Mouse (Mus musculus): Measurements from ENCODE around the gene Nusap1. TPM values are rescaled to one million over a fixed set of nuclear protein-coding genes. Genes with fewer than 3 reads are reported as not detected.
"Not testable (repeated sequence)": the region's sequence is repeated elsewhere in the genome, so short reads cannot be mapped to it uniquely, and the experiment has no call there.

Nusap1 gene
- total RNA-seq, 1 experiment from 2014 or later, result 14.2 TPM

GRCm38 (mm10) chr2:119641214-119641912, 23.3 kb downstream of the Nusap1 start:
- no peak for DNase-seq

GRCm38 (mm10) chr2:119644254-119644653, 26.2 kb downstream of the Nusap1 start:
- no peak for DNase-seq

- DNase-seq, result peak; percentile 91
Measured at GRCm38 (mm10) chr2:119662220-119663182, 44.4 kb downstream of the Nusap1 start, which contains the start of gene Ndufaf1. Gene Ndufaf1 (minus strand): TSS chr2:119662827.

GRCm38 (mm10) chr2:119665744-119666143, 47.6 kb downstream of the Nusap1 start:
- not testable (repeated sequence) for DNase-seq

- peak; percentile 24 for DNase-seq
Measured at GRCm38 (mm10) chr2:119669010-119669409, 50.9 kb downstream of the Nusap1 start.

- DNase-seq, result peak; percentile 98
Measured at GRCm38 (mm10) chr2:119674525-119675214, 56.6 kb downstream of the Nusap1 start, which contains the start of gene Rtf1. Gene Rtf1 (plus strand): TSS chr2:119675068.

- no peak for DNase-seq
Measured at GRCm38 (mm10) chr2:119675215-119675784, 57.2 kb downstream of the Nusap1 start.

- no peak for DNase-seq
Measured at GRCm38 (mm10) chr2:119675831-119676230, 57.7 kb downstream of the Nusap1 start.

- no peak for DNase-seq
Measured at GRCm38 (mm10) chr2:119683706-119684105, 65.6 kb downstream of the Nusap1 start.

- no peak for DNase-seq
Measured at GRCm38 (mm10) chr2:119692003-119692701, 74.1 kb downstream of the Nusap1 start.

- DNase-seq, result no peak
Measured at GRCm38 (mm10) chr2:119694826-119695225, 76.7 kb downstream of the Nusap1 start.

- no peak for DNase-seq
Measured at GRCm38 (mm10) chr2:119696111-119696510, 78.0 kb downstream of the Nusap1 start.

- no peak for DNase-seq
Measured at GRCm38 (mm10) chr2:119698472-119698871, 80.4 kb downstream of the Nusap1 start.

GRCm38 (mm10) chr2:119699962-119700361, 81.9 kb downstream of the Nusap1 start:
- no peak for DNase-seq

Other genes starting within 250 kb of the Nusap1 start
- 18.6 and 18.9 TPM in 2 replicates for gene Ino80, start 140.6 kb upstream of the Nusap1 start, total RNA-seq (2021)
- 0.98 and 1.4 TPM in 2 replicates for gene Exd1, start 70.7 kb upstream of the Nusap1 start, total RNA-seq (2021)
- gene Chp1, start 70.6 kb upstream of the Nusap1 start, total RNA-seq (2021), result 237 and 265 TPM in 2 replicates
- 4.0 and 6.4 TPM in 2 replicates for gene Oip5, start 171 bp downstream of the Nusap1 start, total RNA-seq (2021)
- gene Ndufaf1, start 44.5 kb downstream of the Nusap1 start, total RNA-seq (2021), result 54.9 and 57.5 TPM in 2 replicates
- gene Rtf1, start 56.8 kb downstream of the Nusap1 start, total RNA-seq (2021), result 27.1 and 30.2 TPM in 2 replicates
- gene Itpka, start 124.0 kb downstream of the Nusap1 start, total RNA-seq (2021), result 10.2 and 11.2 TPM in 2 replicates
- 0.86 and 1.1 TPM in 2 replicates for gene Ltk, start 142.1 kb downstream of the Nusap1 start, total RNA-seq (2021)
- 14.8 and 18.9 TPM in 2 replicates for gene Rpap1, start 169.2 kb downstream of the Nusap1 start, total RNA-seq (2021)
- 6.0 and 7.7 TPM in 2 replicates for gene Tyro3, start 179.4 kb downstream of the Nusap1 start, total RNA-seq (2021)

Data from adrenal gland, postnatal 14 days (tissue).